Mouse (Mus musculus): ENCODE data around the gene Faf1.

DNA sequence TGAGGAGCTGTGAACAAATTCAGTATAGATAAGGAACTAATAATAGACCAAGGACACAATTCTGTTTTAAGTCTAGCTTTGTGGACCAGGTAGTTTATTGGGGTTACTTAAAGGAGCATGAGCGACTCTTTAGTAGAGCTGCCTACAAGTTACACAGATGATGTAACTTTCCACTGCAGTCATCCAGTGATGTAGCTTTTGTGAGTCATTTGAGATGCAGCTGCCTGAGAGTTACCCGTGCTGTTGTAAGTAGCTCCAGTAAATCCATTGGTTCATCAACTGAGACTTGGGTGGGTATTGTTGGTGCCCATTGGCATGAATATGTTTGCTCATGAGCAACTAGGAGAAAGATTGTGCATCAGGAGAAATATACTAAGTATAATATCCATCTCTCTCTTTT lies 29.0 kb downstream of the Faf1 start:
- TF ChIP-seq POLR2A (IDR thresholded peaks at IDR 0.05; ENCODE audit: low read depth, low read length) (no peak), CTCF (IDR thresholded peaks at IDR 0.05; ENCODE audit: borderline replicate concordance, insufficient read depth, low read length) (no peak)

Measured in embryonic fibroblast, embryonic 13.5 days (primary cell).